Mouse (Mus musculus) lung, postnatal 0 days (tissue): ENCODE data around the gene Rps6kc1. TPM values are rescaled to one million over a fixed set of nuclear protein-coding genes. Genes with fewer than 3 reads are reported as not detected.

ENCODE experiments used
- ATAC-seq: fragments of 200-750 bp; cut with Nextera tagmentation; 2 replicates; pipeline ENCODE4 v1.8.0; 2017; ENCODE audit warnings: moderate library complexity
- DNase-seq: peaks from one replicate; pipeline ENCODE4 v3.0.0-alpha.2; 2016; ENCODE audit warnings: low spot score
- H3K27ac ChIP-seq: fragments of 300-500 bp; sonication (generic); 2 replicates; pipeline ENCODE4 v1.5.1; 2014; ENCODE audit warnings: antibody characterized with exemption, mild to moderate bottlenecking, low read length, mixed read lengths
- H3K27me3 ChIP-seq: fragments of 300-500 bp; sonication (generic); replicated peaks from 2 replicates; pipeline ENCODE4 v1.6.1; 2014; ENCODE audit warnings: low read length, mixed read lengths; ENCODE audit not compliant: insufficient read depth
- H3K36me3 ChIP-seq: fragments of 300-500 bp; sonication (generic); 2 replicates; pipeline ENCODE4 v1.6.1; 2014; ENCODE audit warnings: low read length, mixed read lengths; ENCODE audit not compliant: insufficient read depth
- H3K4me1 ChIP-seq: fragments of 300-500 bp; sonication (generic); 2 replicates; pipeline ENCODE4 v1.6.1; 2014; ENCODE audit warnings: antibody characterized with exemption, low read depth, low read length, mixed read lengths; ENCODE audit not compliant: insufficient read depth
- H3K4me2 ChIP-seq: fragments of 300-500 bp; sonication (generic); replicated peaks from 2 replicates; pipeline ENCODE4 v1.6.1; 2014; ENCODE audit warnings: low read depth, mild to moderate bottlenecking, low read length, moderate library complexity, mixed read lengths
- H3K4me3 ChIP-seq: fragments of 300-500 bp; sonication (generic); 2 replicates; pipeline ENCODE4 v1.5.1; 2014; ENCODE audit warnings: low read depth, low read length
- H3K9ac ChIP-seq: fragments of 300-500 bp; sonication (generic); replicated peaks from 2 replicates; pipeline ENCODE4 v1.6.1; 2014; ENCODE audit warnings: low read depth, mild to moderate bottlenecking
- H3K9me3 ChIP-seq: fragments of 300-500 bp; sonication (generic); 2 replicates; pipeline ENCODE4 v1.6.1; 2016; ENCODE audit warnings: low read length, mixed read lengths
- CTCF ChIP-seq: IDR thresholded peaks from 2 replicates; pipeline ENCODE4 v1.5.1; 2016; ENCODE audit warnings: antibody characterized with exemption, mild to moderate bottlenecking
- EP300 ChIP-seq: IDR thresholded peaks from 2 replicates; pipeline ENCODE4 v1.6.1; 2016; ENCODE audit warnings: antibody characterized with exemption, mild to moderate bottlenecking, control low read depth
- whole genome bisulfite sequencing: fragments of 180-500 bp; shearing (Covaris S2); extraction: QIAGEN DNeasy Blood & Tissue Kit; methylation state at CpG from one replicate; pipeline ENCODE4 v1.1.7; 2014; 5-methylcytosine and 5-hydroxymethylcytosine counted together
- polyA plus RNA-seq: library from polyadenylated mRNA; unstranded; fragments of >200 nt; fragmentation: Nextera tagmentation; extraction: Ambion mirVana; gene quantifications from 2 replicates; pipeline ENCODE4 v1.2.1, GENCODE M21; 2015

The Rps6kc1 gene
- polyA plus RNA-seq, 1 experiment from 2014 or later: 8.5 TPM

DNA sequence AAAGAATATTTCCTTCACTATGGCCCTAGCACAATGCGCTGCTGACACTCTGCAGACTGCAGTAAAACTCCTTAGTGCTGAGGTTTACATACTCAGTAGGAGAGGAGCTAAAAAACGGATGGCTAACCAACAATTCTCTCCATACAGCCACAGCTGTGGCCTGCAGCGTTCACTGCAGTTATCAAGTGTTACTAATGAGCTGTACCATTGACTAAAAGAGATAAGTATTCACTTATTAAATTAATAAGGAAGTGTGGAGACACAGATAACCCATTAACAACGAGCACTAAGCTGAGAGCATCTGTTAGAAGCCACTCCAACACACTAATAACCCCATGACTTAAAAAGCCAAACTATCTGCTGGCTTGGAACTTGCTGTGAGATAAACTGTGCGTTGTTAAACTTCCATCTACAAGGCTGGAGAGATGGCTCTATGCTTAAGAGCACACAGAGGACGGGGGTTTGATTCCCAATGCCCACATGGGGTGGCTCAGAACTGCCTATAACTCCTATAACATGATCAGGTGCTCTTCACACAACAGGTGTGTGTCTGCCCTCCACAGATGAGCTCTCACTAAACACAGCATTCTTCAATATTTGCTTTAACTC is 17.9 kb downstream of the Rps6kc1 start:
- Histone ChIP-seq H3K36me3 (0 out of 2 replicates have a peak, but pooled peaks cover 6% of the 10 kb centered on the region), H3K27me3 (no peaks in the 10 kb centered on the region), H3K4me3 (no peak overlapping the region), H3K4me2 (no peak overlapping the region), H3K27ac (no peak overlapping the region), H3K9ac (no peak overlapping the region), H3K9me3 (no peaks in the 10 kb centered on the region), H3K4me1 (0 out of 2 replicates have a peak, but pooled peaks cover 4% of the 10 kb centered on the region)
- DNase-seq: no peak
- ATAC-seq: no peak
- TF ChIP-seq EP300 (no peak), CTCF (no peak)
- WGBS: 71% methylated on average over 6 of the region's 6 CpGs

DNA sequence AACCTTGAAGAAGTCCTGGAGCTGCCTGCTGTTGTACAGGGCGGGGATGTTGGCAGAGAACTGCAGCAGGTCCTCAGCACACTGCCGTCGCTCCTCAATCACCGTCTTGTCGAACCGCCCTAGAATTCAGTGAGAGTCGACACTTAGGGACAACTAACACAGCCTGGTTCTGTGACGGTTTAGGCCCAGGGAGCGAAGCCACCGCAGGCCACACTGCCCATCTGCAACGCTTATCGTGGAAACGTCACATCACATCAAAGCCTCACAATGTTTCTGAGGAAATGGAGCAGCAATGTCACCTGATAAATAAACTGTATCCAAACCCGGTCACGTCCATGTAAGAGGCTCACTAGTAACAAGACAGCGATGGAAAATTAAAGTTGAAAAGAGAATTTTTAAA is 22.9 kb downstream of the Rps6kc1 start:
- TF ChIP-seq EP300: no peak
- no peak for TF ChIP-seq CTCF
- 71% methylated on average over 16 of the region's 16 CpGs for WGBS
- 0 out of 2 replicates have a peak, but pooled peaks cover 9% of the 10 kb centered on the region for H3K36me3 ChIP-seq

DNA sequence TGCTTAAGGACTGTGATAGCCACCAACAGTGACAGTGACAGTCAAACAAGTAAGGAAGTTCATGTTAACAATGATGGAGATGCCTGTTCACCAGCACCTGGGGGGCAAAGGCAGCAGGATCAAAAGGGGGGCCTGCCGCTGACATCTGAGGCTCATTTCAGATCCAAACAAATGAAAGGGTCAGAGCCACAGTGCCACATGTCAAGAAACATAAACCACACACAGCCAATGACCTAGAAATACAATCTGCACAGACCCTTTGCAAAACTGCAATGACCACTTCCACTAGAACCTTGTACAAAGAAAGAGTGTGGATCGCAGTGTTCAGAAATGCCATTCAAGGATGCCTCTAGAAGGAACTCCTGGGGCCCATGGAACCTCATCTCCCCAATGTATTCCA is 23.5 kb downstream of the Rps6kc1 start:
- no peak for TF ChIP-seq EP300
- TF ChIP-seq CTCF: no peak
- Histone ChIP-seq H3K9me3 (no peaks in the 10 kb centered on the region), H3K27ac (no peak overlapping the region), H3K27me3 (no peaks in the 10 kb centered on the region), H3K4me2 (no peak overlapping the region), H3K9ac (no peak overlapping the region), H3K36me3 (0 out of 2 replicates have a peak, but pooled peaks cover 11% of the 10 kb centered on the region), H3K4me1 (no peaks in the 10 kb centered on the region), H3K4me3 (no peak overlapping the region)
- ATAC-seq (no peak), DNase-seq (no peak)
- 85% methylated on average over 2 of the region's 2 CpGs for WGBS

More for the DNA sequence above, 22.9 kb downstream of the Rps6kc1 start:
- no peak overlapping the region for H3K27ac ChIP-seq
- DNase-seq: no peak
- no peak overlapping the region for H3K9ac ChIP-seq
- no peaks in the 10 kb centered on the region for H3K9me3 ChIP-seq
- no peaks in the 10 kb centered on the region for H3K27me3 ChIP-seq
- no peak for ATAC-seq
- H3K4me3 ChIP-seq: no peak overlapping the region
- no peaks in the 10 kb centered on the region for H3K4me1 ChIP-seq
- no peak overlapping the region for H3K4me2 ChIP-seq

DNA sequence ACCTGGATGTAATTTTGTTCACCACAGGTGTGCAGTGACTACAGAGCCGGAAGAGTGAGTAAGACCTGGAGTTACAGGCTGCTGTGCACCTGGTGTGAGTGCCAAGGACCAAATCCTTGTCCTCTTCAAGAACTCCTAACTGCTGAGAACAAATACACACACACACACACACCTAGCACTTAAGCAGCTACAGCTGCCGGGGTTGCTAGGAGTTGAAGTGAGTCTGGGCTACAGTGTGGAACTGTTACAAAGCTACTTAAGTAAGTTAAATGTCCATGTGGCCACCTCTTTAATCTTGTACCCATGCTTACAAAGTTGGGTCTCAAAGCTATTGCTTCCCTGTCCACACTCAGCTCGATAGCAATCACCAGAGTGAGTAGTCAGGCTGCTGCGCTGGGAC is 25.6 kb downstream of the Rps6kc1 start:
- Histone ChIP-seq H3K4me2 (no peak overlapping the region), H3K9ac (no peak overlapping the region), H3K27me3 (no peaks in the 10 kb centered on the region), H3K4me3 (no peak overlapping the region), H3K36me3 (0 out of 2 replicates have a peak, but pooled peaks cover 5% of the 10 kb centered on the region), H3K9me3 (no peaks in the 10 kb centered on the region), H3K4me1 (no peaks in the 10 kb centered on the region), H3K27ac (no peak overlapping the region)
- 59% methylated on average over 4 of the region's 4 CpGs for WGBS
- DNase-seq (peak; percentile 86), ATAC-seq (peak; percentile 94)
- TF ChIP-seq EP300 (peak; percentile 51), CTCF (no peak)

DNA sequence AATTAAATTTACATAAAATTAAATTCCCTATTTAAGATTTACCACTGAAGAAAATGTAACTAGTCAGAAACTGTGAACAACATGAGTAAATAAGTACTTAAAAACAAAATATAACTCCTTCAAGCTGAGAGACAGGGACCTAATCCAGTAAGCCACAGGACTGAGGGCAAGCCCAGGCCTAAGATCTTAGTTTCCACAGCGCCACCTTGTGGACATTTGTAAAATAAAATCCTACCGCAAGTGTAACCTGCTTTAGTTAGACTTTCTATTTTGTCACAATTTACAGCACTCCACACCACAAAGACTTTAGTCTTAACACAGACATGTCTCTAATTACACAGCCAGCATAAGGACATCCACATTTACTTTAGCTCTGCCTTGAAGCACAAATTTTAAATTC is 30.1 kb downstream of the Rps6kc1 start:
- 9% methylated on average over 2 of the region's 2 CpGs for WGBS
- H3K36me3 ChIP-seq: 0 out of 2 replicates have a peak, but pooled peaks cover 5% of the 10 kb centered on the region
- DNase-seq (peak; percentile 79), ATAC-seq (0 out of 2 replicates have a peak, but pooled peaks have one; percentile 39)
- no peaks in the 10 kb centered on the region for H3K9me3 ChIP-seq
- H3K4me2 ChIP-seq: no peak overlapping the region
- no peak overlapping the region for H3K9ac ChIP-seq
- H3K27ac ChIP-seq: no peak overlapping the region
- no peak overlapping the region for H3K4me3 ChIP-seq
- no peaks in the 10 kb centered on the region for H3K4me1 ChIP-seq
- no peaks in the 10 kb centered on the region for H3K27me3 ChIP-seq
- TF ChIP-seq CTCF: peak; percentile 73
- TF ChIP-seq EP300: no peak

DNA sequence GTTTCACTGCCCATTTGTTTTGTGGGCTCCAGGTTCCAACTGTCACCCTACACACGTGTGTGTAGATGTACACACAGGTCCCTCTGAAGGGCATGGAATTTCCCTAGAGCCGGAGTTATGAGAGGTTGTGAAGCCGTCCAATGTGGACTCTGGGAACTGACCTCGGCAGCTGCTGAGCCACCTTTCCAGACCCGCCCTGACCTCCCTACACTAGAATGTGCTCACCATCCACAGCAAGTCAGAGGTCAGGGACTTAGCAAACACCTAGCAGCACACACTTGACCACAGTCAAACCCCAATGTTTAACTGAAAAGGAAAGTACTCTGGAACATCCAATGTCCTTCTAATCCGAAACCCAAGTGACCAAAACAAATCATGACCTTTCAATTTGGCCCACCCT is 30.9 kb downstream of the Rps6kc1 start:
- H3K9me3 ChIP-seq: no peaks in the 10 kb centered on the region
- TF ChIP-seq CTCF (no peak), EP300 (no peak)
- H3K36me3 ChIP-seq: 0 out of 2 replicates have a peak, but pooled peaks cover 5% of the 10 kb centered on the region
- H3K4me1 ChIP-seq: no peaks in the 10 kb centered on the region
- ATAC-seq (peak; percentile 17; the same call in 1 of the 2 replicates), DNase-seq (no peak)
- 45% methylated on average over 6 of the region's 6 CpGs for WGBS
- H3K4me2 ChIP-seq: no peak overlapping the region
- no peak overlapping the region for H3K4me3 ChIP-seq
- no peak overlapping the region for H3K27ac ChIP-seq
- no peak overlapping the region for H3K9ac ChIP-seq
- no peaks in the 10 kb centered on the region for H3K27me3 ChIP-seq
